Mouse (Mus musculus) C2C12 (cell line): ENCODE data around the gene Slc38a4.

Source experiments
- CTCF ChIP-seq: IDR thresholded peaks from one replicate; pipeline ENCODE4 v1.5.1; 2011; ENCODE audit not compliant: control insufficient read depth, insufficient read depth, insufficient read length
- USF1 ChIP-seq: IDR thresholded peaks from one replicate; pipeline ENCODE4 v1.6.1; 2011; ENCODE audit warnings: low read depth, mild to moderate bottlenecking, control low read depth, moderate library complexity

GRCm38 (mm10) chr15:97001886-97002285, 53.9 kb downstream of the Slc38a4 start:
- TF ChIP-seq CTCF: no peak
- no peak for TF ChIP-seq USF1
